Mouse (Mus musculus): ENCODE results near the gene Syngr4.
"Not testable (repeated sequence)": the region's sequence is repeated elsewhere in the genome, so short reads cannot be mapped to it uniquely, and the experiment has no call there.

Gene Syngr4

GRCm38 (mm10) chr7:45914067-45914466, 17.6 kb upstream of the Syngr4 start:
- no peak for DNase-seq

- no peak for DNase-seq
Measured at GRCm38 (mm10) chr7:45909145-45909544, 12.6 kb upstream of the Syngr4 start.

- DNase-seq: no peak
Measured at GRCm38 (mm10) chr7:45908384-45908783, 11.9 kb upstream of the Syngr4 start.

GRCm38 (mm10) chr7:45906622-45907021, 10.1 kb upstream of the Syngr4 start:
- no peak for DNase-seq

- no peak for DNase-seq
Measured at GRCm38 (mm10) chr7:45902481-45903002, 6.0 kb upstream of the Syngr4 start.

GRCm38 (mm10) chr7:45901562-45901961, 5.0 kb upstream of the Syngr4 start:
- DNase-seq: no peak

GRCm38 (mm10) chr7:45898125-45898524, 1.6 kb upstream of the Syngr4 start:
- DNase-seq: peak; percentile 36

- DNase-seq: no peak
Measured at GRCm38 (mm10) chr7:45897258-45897757, 794 bp upstream of the Syngr4 start.

- DNase-seq: peak; percentile 33
Measured at GRCm38 (mm10) chr7:45895931-45896516, 490 bp downstream of the Syngr4 start.

- DNase-seq: no peak
Measured at GRCm38 (mm10) chr7:45892651-45893050, 3.9 kb downstream of the Syngr4 start.

GRCm38 (mm10) chr7:45887246-45887645, 9.3 kb downstream of the Syngr4 start:
- DNase-seq: no peak

- DNase-seq: no peak
Measured at GRCm38 (mm10) chr7:45881011-45881410, 15.5 kb downstream of the Syngr4 start.

- no peak for DNase-seq
Measured at GRCm38 (mm10) chr7:45880531-45880930, 16.0 kb downstream of the Syngr4 start.

GRCm38 (mm10) chr7:45878278-45878677, 18.2 kb downstream of the Syngr4 start, which contains the start of gene Grin2d:
TSS of gene Grin2d (minus strand) at chr7:45878378.
- not testable (repeated sequence) for DNase-seq

- DNase-seq: no peak
Measured at GRCm38 (mm10) chr7:45876895-45877294, 19.6 kb downstream of the Syngr4 start.

- peak; percentile 67 for DNase-seq
Measured at GRCm38 (mm10) chr7:45873061-45873947, 23.2 kb downstream of the Syngr4 start.

- peak; percentile 84 for DNase-seq
Measured at GRCm38 (mm10) chr7:45872624-45873023, 23.9 kb downstream of the Syngr4 start, which contains the start of gene Kdelr1. TSS of gene Kdelr1 (plus strand) at chr7:45872772.

GRCm38 (mm10) chr7:45870282-45871058, 26.0 kb downstream of the Syngr4 start:
- DNase-seq: peak; percentile 34

GRCm38 (mm10) chr7:45869787-45870186, 26.7 kb downstream of the Syngr4 start:
- peak; percentile 42 for DNase-seq

GRCm38 (mm10) chr7:45869107-45869670, 27.3 kb downstream of the Syngr4 start:
- peak; percentile 14 for DNase-seq

GRCm38 (mm10) chr7:45867871-45868270, 28.6 kb downstream of the Syngr4 start:
- no peak for DNase-seq
